Mouse (Mus musculus): ENCODE measurements around the gene Ogfr.

Ogfr gene

DNA sequence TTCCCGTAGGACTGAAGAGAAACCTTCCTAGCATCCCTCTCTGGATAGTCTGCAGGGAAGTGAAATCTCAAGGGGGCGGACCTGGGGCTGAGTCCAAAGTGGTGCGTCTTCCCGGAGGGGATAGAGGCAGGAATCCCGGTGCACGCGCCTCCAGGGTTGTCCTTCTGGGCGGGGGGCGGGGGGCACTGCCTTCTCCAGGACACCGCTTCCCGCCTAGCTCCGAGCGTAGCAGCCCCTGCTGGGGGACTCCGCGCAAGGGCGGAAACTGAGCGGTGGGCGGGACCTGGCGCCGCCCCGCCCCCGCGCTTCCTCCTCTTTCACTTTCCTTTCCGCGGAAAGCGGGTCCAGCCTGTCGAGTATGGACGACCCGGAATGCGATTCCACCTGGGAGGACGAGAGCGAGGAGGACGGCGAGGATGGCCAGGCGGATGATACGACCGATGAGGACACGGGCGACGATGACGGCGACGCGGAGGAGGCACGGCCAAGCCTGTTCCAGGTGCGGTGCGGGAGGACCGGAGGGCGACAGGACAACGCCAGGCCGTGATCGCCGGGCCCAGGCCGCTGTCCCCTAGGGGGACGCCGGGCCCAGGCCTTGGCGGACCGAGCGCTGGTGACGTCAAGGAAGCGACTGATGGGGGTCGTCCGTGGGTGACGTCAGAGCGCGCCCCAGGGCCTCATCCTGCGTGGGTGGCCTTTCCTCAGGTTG lies at the start of gene Ogfr:
Gene Ogfr, plus strand, starts transcription at position 123 of the 709 bp plus-strand sequence.
- peak; percentile 60 to 84 for DNase-seq (ENCODE audit: low spot score in 2 of 2)

DNA sequence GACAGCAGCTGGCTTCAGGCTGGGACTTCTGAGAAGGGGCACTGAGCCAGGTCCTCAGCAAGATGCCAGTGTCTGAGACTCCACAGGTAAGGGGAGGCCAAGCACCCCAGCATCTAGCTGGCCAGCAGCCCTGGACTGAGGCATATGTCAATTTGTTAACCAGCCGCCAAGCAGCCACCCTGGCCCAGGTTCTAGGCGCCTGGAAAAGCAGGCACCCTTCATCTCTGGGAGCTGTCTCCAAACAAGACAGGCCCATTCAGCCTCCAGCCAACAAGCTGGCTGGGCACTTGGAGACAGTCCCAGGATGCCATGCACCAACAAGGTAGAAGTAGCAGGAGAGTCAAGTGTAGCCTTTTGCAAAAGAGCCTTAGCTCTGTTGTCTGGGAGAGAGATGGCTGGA lies 45.4 kb upstream of the Ogfr start:
- no peak for DNase-seq (ENCODE audit: low spot score in 2 of 2)

DNA sequence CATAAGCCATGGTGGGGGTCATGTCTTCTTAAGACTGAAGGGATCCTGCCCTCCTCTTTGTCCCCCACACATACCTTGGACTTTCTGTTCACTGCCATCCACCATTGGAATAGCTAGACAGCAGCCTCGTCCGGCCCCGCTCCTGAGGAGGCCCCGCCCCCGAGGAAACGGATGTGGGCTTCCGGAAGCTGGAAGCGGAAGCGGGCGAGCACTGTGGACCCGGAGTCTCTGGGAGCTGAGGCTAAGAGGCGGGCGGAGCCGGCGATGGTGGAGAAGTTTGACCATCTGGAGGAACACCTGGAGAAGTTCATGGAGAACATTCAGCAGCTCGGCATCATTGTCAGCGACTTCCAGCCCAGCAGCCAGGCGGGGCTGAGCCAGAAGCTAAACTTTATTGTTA lies 44.0 kb upstream of the Ogfr start:
- DNase-seq (ENCODE audit: low spot score in 2 of 2) = no peak

DNA sequence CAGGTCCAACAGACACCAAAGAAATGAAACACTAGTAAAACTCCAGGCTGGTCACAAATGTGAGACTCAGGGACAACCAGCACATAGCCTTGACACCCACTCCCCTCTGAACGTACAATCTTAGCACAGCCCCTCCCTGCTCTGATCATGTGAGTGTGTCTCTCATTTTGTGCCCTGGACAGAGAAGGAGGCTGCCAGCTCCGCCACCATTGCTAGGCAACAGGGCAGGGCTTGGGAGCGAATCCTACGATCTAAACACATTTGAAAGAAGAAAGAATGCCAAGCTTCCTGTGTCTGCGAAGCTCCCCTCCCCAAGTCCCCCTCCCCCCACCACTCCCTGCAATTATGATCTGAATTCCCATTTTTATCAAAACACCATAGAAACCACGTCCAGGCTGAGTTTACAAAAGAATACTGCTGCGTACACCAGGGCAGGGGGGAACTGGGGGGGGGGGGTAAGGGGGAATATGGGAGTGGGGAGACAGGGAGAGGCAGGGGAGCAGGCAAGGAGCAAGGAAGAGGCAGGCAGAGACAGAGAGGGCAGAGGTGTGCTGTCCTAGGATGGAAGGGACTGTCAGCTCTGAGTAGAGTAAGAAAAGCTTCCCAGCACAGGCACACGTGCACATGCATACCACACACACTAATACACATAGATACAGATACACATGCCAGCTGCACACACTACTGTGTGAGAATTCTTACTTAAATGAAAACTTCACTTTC lies 41.5 kb upstream of the Ogfr start:
- no peak for DNase-seq (ENCODE audit: low spot score in 2 of 2)

DNA sequence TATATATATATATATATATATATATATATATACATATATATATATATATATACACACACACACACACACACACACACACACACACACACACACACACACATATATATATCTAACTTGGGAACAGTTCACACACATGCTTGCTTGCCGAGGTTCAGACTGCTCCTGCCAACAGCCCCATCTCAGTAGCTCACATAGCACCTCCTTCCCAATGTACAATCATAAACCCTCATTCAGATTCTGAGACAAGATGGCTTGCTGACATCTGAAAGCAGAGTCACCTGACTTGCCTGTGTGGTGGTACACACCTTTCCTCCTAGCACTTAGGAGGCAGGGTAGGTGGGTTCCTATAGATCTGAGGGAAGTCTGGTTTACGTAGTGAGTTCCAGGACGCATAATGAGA lies 36.7 kb upstream of the Ogfr start:
- DNase-seq (ENCODE audit: low spot score in 2 of 2) = no peak

DNA sequence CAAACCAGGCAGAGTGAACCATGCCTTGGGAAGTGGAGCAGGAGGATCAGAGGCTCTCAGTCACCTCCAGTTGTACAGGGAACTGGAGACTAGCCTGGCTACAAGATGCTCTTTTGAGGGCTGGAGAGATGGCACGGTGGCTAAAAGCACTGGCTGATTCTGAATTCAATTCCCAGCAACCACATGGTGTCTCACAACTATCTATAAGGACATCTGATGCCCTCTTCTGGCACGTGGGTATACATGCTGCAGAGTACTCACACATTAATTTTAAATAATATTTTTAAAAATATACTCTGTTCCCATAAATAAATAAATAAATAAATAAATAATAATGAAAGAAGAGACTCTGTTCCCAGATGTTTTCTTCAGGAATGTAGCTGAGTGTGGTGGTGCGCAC lies 33.8 kb upstream of the Ogfr start:
- DNase-seq (ENCODE audit: low spot score in 2 of 2) = no peak

DNA sequence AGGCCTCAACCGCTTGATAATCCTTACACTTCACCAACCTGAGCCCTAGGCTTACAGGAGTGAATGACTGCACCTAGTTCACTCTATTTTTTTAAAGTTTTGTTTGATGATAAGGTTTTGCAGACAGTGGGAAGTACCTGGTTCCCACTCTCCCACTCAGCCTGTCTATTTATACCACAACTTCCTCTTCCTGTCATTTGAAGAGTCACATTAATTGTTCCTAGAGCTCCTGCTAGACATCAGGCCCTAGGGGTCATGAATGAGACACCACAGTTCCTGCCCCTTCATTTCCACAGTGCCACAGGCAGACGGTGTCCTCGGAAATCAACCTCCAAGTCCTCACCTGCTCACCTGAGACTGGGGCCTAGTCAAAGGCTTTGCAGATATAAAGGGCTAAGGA lies 32.6 kb upstream of the Ogfr start:
- DNase-seq (ENCODE audit: low spot score in 2 of 2) = no peak

DNA sequence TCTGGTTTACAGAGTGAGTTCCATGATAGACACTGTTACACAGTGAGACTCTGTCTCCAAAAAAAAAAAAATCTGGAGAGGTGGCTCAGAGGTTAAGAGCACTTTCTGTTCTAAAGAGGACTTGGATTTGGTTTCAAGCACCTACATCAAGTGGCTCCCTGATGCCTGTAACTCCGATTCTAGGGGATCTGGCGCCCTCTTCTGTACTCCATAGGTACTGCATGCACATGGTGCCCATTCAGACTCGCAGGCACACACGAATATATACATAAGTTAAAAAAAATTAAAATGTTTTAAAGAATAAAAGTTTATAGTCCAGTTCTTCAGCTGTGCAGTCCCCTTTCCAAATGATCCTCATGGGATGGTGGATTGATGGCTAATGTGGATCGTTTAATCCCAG lies 28.8 kb upstream of the Ogfr start:
- no peak for DNase-seq (ENCODE audit: low spot score in 2 of 2)

DNA sequence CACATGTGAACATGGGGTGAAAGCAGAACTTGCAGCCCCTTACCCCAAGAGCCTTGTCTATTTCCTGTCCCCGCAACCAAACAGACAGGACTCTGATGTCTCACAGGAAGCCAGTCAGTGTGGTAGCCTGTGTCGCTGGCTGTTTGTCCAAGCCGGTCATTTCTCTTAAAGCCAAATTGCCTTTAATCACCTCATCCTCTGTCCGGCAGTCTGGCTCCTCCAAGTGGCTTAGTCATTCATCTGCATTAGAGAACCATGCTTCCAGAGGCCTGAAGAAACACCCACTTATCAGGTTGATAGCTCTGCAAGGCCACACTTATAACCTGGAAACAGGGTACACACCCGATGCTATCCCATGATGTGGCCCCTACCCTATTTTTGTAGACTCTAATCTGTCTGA lies 26.9 kb upstream of the Ogfr start:
- DNase-seq (ENCODE audit: low spot score in 2 of 2) = no peak

DNA sequence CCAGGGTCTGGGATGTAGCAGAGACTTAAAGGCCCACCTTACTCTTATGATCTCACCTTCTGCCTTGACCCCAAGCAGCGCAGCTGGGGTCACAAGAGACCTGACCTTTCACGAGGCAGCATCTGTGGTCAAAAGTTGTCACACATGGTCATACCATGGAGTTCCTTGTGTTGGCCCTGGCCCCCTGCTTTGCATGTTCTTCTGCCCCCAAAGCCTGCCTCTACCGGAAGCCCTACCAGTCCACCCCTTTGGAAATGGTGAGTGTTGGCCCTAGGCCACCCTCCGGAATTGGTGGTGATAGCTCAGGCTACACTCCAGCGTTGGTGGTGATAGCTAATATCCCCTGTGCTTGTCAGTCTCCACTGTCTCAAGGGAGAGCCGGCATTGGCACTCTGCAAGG lies 25.7 kb upstream of the Ogfr start:
- DNase-seq (ENCODE audit: low spot score in 2 of 2) = no peak

DNA sequence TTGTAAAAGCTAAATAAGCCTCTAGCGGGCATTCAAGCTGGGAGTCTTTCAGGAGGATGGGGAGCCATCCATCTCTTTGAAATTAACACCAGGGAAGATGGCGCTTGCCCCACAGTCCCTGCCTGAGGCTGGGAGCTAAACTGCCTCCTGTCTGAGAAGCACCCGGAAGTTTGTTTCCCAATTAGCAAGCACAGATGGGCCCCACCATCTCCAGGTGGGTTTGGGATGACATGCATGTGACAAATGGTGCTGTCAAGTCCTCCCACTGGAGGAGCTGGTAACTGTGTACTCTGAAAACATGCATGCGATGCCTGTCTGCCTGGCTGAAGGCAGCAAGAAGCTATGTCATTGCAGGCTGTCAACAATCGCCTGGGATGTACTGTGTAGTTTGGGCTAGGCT lies 25.2 kb upstream of the Ogfr start:
- no peak for DNase-seq (ENCODE audit: low spot score in 2 of 2)

DNA sequence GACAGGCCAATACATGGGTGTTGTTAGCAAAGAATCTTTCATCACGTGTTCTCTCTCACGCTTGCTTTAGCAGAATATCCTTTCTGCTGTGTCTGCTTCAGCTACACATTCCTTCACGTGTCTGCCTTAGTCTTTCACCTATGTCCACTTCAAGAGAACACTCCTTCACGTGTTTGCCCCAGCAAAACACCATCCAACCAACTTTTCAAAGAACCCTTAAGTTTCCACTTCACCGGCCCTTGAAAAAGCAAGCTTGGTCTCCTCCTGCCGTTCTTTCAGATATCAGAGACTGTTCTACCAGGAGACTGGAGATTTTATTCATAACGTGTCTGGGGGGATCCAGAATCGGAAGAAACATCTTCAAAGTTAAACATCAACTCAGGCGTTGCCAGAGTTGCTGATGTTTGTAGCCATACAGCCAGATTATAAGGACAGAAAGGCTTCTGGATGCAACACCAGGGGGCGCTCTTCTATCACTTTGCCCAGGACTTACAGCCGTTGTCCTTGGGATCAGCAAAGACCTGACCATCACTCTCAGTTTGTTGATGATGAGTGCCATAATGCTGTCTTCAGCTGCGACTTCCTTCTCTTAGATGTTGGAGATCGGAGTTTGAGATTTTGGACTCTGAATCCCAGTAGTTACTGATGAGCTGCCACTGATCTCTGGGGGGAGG lies 22.7 kb upstream of the Ogfr start:
- DNase-seq (ENCODE audit: low spot score in 2 of 2) = no peak

DNA sequence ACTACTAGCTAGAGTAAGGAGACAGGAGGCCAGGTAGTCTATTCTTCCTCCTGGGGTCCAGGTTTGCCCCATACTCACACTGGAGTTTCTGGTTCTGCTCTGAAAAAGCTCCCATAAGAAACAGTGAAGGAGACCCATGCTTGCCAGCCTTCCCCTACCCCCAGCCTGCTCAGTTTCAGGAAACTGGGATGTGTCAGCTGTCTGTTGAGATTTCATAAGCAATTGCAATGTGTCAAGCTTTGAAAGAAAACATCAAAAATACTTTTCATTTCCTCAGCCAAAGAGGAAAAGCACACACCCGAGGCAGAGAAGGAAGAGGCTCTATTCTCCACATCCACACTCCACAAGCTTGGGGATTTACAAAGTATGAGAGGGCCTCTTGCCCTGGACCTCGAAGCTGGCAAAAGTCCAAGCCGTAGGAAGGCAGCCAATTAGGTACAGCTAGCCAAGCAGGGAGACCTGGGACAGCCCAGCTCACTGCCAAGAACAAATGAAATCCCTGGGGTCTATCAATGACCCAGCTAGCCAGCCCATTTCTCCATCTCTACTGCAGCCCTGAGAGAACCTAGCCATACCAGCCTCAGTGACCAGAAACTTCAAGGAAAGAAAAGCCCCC lies 19.9 kb upstream of the Ogfr start:
- no peak for DNase-seq (ENCODE audit: low spot score in 2 of 2)

DNA sequence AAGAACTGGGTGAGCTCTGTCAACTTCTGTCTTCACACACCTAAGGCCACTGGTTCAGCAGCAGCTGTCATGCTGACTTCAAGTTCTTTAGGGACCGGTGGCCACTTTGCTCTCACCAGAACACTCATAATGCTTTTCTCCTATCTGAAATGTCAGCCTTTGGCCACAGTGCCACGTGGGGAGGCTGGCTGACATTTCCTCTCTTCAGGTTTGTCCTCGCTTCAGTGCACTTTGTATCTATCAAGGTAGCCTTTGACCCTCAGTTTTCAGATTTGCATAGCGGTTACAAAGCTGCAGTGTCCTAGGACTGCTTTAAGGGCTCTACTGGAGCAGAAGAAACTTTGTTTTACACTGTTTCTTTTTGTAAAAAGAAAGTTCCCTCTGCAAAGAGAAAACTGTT lies 12.6 kb upstream of the Ogfr start:
- DNase-seq (ENCODE audit: low spot score in 2 of 2) = no peak

DNA sequence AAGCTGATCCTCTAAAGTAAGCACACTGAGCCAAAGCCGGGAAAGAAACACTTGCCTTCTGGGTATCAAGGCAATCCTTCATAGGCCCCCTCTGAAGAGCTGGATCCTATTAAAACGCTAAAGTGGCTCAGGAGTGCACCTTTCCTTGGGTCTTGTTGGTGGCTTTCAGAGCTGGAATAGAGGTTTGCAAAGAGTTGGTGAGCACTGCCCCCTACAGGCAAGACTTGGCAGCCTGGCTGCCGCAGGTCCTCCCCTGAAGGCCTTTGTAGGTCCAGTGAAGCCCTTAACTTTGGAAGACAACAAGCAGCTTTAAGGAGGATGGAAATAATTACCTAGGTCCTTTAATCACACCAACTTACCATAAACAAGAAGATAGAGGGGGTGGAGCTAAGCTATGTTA lies 10.4 kb upstream of the Ogfr start:
- DNase-seq (ENCODE audit: low spot score in 2 of 2) = no peak

DNA sequence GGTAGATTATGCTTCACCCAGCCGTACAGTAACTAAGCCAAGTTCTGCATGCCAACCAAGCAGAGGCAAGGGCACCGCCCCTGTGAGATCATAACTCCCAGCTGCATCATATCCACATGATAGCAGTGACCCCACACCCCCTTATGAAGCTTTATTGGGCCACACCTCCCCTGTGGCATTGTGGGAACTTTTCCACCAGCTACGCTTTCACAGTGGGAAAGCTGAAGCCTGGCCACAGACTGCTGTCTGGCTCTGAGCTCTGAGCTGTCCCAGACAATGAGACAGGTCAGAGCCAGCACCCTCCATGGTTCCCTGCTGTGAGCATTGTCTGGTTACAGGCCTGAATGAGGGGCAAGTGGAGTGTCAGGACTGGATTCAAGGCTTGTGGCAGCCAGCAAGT lies 8.0 kb upstream of the Ogfr start, which contains the start of gene Mrgbp:
Gene Mrgbp, plus strand, starts transcription at position 303 of the 400 bp plus-strand sequence.
- peak in 1 of 2 experiments; percentile 29 for DNase-seq (ENCODE audit: low spot score in 2 of 2)

DNA sequence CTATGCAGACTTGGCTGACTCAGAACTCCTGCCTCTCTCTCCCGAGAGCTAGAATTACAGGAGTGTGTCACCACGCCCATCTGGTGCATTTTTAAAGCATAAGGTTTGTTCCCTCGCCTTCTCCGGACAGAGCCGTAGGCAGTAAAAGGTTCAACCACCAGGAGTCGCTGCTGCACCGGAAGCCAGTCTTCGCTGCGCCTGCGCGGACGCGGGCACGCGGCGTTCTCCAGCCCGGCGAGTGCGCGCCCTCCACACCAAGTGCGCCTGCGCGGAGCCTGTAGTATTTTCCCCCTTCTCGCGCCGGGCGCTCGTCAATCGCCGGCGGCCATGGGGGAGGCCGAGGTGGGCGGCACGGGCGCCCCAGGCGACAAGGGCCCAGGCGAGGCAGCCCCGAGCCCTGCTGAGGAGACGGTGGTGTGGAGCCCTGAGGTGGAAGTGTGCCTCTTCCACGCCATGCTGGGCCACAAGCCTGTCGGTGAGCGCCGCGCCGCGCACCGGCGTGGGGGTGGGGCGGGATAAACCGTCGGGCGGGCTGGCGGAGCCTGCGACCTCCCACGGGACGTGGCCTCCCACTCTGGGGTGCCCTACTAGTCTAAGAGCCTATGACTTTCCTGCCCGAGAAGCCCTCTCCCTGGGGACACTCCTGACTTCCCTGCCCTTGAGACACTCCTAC lies 6.4 kb upstream of the Ogfr start:
- DNase-seq (ENCODE audit: low spot score in 2 of 2) = peak; percentile 96 to 99

DNA sequence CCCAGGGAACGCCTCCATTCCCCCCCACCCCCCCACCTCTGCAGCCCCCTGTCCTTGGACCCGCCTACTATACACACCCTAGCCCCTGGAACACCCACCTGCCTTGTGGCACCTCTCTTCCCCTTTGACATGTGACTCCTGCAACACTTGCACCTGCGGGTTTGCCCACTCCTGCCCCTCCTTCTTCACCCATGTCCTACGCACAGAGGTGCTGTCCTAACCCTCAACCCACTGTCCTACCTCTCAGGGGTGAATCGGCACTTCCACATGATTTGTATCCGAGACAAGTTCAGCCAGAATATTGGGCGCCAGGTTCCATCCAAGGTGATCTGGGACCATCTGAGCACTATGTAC lies 5.9 kb upstream of the Ogfr start:
- DNase-seq (ENCODE audit: low spot score in 2 of 2) = no peak

DNA sequence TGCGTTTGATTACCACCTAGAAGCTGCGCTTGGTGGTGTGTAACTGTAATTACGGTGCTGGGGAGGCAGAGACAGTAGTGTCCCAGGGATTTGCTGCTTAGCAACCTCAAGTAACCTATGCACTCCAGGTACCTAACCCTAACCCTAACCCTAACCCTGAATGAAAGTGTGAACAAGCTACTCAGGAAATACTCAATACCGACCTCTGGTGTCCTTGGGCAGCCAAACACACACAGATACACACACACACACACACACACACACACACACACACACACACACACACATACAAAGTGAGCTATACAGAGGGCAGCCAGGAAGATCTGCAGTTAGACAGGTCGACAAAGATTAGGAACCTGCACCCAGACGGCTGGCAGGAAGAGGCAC lies 316 bp upstream of the Ogfr start:
- no peak for DNase-seq (ENCODE audit: low spot score in 2 of 2)

DNA sequence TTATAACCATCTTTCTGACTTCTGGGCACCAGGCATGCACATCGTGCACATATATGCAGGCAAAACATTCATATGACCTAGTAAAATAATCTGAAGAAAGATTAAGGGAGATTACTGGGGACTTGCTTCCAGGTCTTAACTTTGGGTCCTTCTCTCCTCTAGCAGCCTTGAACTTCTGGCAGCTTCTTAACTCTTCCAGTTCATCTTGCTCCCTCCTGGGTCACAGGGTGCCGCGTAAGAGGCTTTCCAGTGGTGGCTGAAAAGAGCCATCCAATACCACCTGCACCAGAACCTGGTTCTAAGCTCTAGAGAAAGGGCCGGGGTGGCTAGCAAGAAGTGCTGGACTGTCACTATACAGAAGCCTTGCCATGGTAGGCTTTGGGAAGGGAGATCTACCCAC lies 8.4 kb downstream of the Ogfr start, which contains the start of gene Col9a3:
Gene Col9a3, plus strand, starts transcription at position 301 of the 400 bp plus-strand sequence.
- no peak for DNase-seq (ENCODE audit: low spot score in 2 of 2)

DNA sequence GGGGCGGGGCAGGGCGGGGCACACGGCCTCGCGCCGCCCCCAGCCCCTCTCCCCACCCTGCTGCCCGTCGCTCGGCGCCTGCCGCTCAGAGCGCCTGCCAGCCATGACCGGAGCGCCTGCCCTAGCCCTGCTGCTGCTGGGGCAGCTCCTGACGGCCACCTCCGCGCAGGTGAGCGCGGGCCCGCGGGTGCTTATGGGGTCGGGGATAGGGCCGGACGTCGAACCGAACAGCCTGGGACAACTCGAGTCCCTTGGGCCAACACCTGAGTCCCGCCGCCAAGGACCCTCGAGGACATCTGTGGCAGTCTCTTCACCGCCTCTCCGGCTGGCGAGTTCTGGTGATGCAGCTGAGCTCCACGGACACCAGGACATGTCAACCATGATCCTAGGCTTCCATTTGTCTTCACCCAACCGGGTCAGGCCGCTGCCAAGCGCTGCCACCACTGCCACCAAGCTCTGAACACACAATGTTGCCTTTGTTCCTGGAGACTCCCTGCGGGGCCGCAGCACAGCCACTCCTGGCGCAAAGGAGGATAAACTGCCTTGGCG lies 9.2 kb downstream of the Ogfr start:
- no peak for DNase-seq (ENCODE audit: low spot score in 2 of 2)

DNA sequence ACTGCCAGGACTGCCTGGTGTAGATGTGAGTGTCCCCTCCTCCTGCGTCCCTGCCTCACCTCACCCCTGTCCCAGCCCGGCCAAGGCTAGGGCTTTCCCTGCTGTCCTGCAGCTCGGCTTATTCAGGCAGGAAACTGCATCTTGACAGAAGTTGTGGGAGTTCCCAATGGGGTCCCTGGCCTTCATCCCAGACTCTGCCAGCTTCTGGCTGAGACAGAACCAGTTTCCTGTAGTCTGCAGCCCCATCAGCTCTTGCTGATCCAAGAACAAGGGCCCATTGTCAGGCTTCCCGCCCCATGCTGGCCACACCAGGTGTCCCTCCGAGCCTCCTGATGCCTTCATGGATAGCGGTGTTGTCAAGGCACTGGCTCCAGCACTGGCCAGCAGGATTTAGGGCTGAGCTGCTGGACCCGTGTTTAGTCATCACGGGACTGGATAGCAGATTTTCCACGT lies 11.6 kb downstream of the Ogfr start:
- DNase-seq (ENCODE audit: low spot score in 2 of 2) = no peak

Data from urinary bladder, adult 18-20 months (tissue).